Mouse (Mus musculus) left cerebral cortex, postnatal 14 days (tissue): ENCODE data around the gene Pofut1. TPM values are rescaled to one million over a fixed set of nuclear protein-coding genes. Genes with fewer than 3 reads are reported as not detected.
"Not testable (repeated sequence)": the region's sequence is repeated elsewhere in the genome, so short reads cannot be mapped to it uniquely, and the experiment has no call there.

Experiments used
- DNase-seq, 2 experiments: peaks; one replicate each; pipeline ENCODE4 v3.0.0; 2021 to 2022; ENCODE audit warnings: low spot score in 2 of 2, mixed read lengths in 1 of 2
- intact Hi-C: fragments of 180-260 bp; cut with DNase I; formaldehyde crosslinking; loops from one replicate; pipeline ENCODE4 v1.15.1; 2025
- total RNA-seq, 2 experiments: library from RNA; stranded (reverse); gene quantifications; 2 replicates each; pipeline ENCODE4 v1.2.3; 2021

Pofut1 gene
- total RNA-seq, 2 experiments from 2014 or later, result 14.3 to 17.4 TPM

- DNase-seq, result no peak
- intact Hi-C loops, result no loop called here
Measured at GRCm38 (mm10) chr2:153237193-153237592, 4.1 kb upstream of the Pofut1 start.

GRCm38 (mm10) chr2:153237891-153238290, 3.4 kb upstream of the Pofut1 start:
- DNase-seq, result no peak
- intact Hi-C loops, result loop anchor here (2.0 kb wide), 1 partner anchor 77 kb away; the partner anchor contains the start of gene Tm9sf4

- DNase-seq, result no peak
- intact Hi-C loops, result loop anchor here (2.0 kb wide), 1 partner anchor 78 kb away; the partner anchor contains the start of gene Tm9sf4
Measured at GRCm38 (mm10) chr2:153238406-153238805, 2.9 kb upstream of the Pofut1 start.

- intact Hi-C loops, result loop anchor here (2.0 kb wide), 1 partner anchor 78 kb away; the partner anchor contains the start of gene Tm9sf4
- no peak for DNase-seq
Measured at GRCm38 (mm10) chr2:153239021-153239859, 2.1 kb upstream of the Pofut1 start.

GRCm38 (mm10) chr2:153239860-153240480, 1.4 kb upstream of the Pofut1 start:
- no peak for DNase-seq
- intact Hi-C loops, result loop anchor here (2.0 kb wide), 1 partner anchor 79 kb away; the partner anchor contains the start of gene Tm9sf4

DNA sequence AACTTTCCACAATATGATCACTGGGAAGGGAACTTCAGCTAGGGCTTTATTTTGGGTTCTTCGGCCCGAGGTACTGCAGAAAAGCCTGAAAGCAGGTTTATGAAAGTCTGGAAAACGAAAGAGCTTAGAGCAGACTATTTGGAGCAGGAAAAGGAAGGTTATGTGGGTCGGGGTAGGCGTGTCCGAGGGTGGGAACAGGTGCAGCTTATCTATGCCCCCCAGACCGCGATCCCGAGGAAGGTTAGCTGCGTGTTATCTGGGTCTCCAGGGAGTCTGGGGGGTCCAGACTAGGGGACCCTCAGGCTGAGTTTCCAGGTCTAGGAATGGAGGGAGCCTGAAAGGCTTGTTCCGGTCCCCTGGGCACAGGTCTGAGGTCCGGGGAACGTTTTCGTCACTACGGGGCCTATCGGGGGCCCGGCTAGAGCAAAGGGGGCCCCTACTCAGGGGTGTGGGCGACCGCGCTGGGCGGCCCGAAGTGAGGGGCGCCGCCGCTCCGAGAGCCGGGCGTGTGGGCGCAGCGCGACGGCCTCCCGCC, 565 bp upstream of the Pofut1 start:
- intact Hi-C loops, result no loop called here
- no peak for DNase-seq

DNA sequence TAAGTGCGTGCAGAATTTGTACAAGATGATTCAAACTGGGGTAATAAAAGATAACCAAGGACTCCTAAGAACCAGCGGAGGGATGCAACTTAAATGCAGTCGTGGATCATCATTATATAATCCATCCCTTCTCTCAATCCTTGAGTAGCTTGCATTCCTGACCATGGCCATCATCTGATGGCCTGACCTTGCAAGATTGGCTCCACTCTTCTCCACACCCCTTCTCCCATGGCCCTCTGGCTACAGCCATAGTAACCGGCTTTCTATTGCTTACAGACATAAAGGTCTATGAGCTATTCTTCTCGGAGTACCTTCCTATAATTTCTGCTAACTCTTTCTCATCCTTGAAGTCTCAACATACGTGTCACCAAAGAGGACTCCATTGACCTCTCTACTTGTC, 823 bp downstream of the Pofut1 start:
- intact Hi-C loops, result no loop called here
- DNase-seq, result no peak

DNA sequence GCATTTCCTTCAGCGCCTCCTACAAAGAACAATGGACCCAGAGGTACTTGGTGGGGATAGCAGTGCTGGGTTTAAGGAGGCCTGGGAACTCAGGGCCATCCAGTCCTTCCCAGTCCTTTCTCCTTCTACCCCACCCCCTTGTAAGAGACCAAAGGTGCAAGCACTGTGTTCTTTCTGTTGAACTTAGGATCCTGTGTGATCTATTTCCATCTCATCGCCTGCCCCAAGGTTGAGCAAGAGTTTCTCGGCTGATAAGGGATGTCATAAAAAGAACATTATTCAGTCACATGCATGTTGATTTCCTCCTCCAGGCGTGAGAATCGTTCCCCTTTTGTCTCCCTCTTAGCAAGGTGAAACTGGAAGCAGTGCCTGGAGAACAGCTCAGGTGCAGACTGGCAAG, 8.4 kb downstream of the Pofut1 start:
- intact Hi-C loops, result no loop called here
- DNase-seq, result no peak

GRCm38 (mm10) chr2:153256604-153257003, 15.3 kb downstream of the Pofut1 start:
- intact Hi-C loops, result no loop called here
- no peak for DNase-seq

- intact Hi-C loops, result no loop called here
- no peak for DNase-seq
Measured at GRCm38 (mm10) chr2:153259030-153259863, 17.9 kb downstream of the Pofut1 start.

DNA sequence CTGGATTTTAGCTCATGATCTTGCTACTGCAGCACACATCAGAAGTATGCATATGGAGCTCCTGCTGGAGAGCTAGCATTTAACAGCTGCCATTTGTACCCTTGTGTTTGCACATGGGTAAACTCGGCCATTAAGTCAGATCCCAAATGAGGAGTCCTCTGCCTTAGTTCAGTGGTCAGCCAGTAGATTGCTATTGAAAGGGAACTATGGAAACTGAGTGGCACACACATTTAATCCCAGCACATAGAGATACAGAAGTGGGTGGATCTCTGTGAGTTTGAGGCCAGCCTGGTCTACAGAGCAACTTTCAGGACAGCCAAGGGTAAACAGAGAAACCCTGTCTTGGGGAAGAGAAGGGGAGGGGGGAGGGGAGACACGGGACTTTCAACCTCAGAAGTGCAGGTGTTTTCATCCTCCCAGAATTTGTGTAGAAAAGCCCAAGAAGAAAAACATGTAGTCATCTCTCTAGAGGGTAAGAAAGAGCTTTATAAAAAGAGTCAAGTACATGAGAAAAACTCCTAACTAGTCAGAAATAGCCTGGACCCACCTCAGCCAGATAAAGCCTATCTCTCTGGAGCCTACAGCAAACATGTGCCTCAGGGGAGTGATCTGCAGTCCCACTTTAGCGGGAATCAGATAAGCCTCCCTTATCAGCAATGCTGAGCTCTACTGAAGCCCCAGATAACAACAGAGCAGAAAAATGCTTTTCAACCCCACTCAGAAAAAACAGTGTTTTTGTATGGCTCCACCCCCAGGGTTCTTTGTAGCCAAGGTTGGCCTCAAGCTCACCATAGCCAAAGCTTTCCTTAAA, 18.7 kb downstream of the Pofut1 start:
- intact Hi-C loops, result no loop called here
- no peak for DNase-seq

DNA sequence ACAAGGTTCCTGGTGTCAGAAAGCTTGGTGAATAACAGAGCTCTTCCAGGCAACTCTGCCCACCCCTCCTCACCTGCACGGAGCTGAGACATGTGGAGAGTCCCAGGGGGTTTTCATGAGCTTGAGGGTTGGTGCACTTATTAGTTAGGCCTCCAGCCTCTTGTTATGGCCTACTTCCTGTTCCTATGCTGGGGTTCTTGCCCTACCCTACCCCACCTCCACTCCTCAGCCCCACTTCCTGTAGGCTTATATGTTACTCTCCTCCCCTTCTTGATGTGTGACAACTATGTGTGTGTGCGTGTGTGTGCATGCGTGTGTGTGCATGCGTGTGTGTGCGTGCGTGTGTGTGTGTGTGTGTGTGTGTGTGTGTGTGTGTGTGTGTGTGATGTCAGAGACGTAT, 21.7 kb downstream of the Pofut1 start:
- intact Hi-C loops, result no loop called here
- DNase-seq, result no peak

- no peak for DNase-seq
- intact Hi-C loops, result no loop called here
Measured at GRCm38 (mm10) chr2:153267331-153267730, 26.0 kb downstream of the Pofut1 start.

- intact Hi-C loops, result not testable (repeated sequence)
Measured at GRCm38 (mm10) chr2:153270231-153270915, 29.0 kb downstream of the Pofut1 start.

DNA sequence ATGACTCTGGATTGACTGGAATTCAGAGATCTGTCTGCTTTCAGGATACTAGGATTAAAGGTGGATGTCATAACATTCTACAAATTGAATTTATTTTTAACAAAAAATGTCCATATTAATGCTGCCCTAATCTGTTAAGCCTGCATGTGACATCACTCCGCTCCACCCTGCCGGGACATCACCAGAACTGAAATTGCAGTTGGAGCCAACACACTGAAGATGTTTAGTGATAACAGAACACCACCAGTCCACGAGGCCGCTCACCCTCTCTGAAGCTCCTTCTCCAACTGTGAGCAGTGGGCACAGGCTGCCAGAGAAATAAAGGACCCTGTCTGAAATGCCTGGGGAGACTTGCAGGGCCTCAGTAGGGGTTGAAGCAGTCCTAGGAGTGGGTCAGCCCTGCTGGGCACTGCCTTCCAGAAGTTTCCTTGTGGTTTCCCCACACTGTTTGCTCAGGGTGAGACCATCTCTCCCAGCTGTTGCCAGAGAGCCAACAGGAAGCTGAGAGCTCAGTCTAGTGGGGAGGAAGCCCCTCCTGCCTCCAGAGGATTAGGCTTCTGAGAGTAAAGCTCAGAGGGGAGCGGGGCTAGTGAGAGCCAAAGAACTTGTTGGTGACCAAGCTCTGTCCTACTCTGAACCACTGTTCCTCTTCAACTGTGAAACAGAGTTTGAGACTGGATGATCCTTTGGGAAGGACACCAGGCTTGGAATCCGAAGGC, 33.0 kb downstream of the Pofut1 start:
- intact Hi-C loops, DNase-seq: not testable (repeated sequence)

More at GRCm38 (mm10) chr2:153270231-153270915, 29.0 kb downstream of the Pofut1 start:
- DNase-seq, result not testable (repeated sequence)

GRCm38 (mm10) chr2:153274919-153275247, 33.5 kb downstream of the Pofut1 start:
- intact Hi-C loops, result no loop called here
- no peak for DNase-seq

DNA sequence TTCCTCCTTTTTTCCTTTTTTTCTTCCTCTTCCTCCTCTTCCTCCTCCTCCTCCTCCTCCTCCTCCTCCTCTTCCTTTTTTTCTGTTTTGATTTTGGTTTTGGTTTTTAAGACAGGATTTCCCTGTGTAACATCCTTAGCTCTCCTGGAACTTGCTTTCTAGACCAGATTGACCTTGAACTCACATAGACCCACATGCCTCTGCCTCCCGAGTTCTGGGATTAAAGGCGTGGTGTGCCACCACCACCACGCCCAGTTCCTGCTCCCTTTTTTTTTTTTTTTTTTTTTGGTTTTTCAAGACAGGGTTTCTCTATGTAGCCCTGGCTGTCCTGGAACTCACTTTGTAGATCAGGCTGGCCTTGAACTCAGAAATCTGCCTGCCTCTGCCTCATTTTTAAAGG, 34.2 kb downstream of the Pofut1 start:
- intact Hi-C loops, result not testable (repeated sequence)

DNA sequence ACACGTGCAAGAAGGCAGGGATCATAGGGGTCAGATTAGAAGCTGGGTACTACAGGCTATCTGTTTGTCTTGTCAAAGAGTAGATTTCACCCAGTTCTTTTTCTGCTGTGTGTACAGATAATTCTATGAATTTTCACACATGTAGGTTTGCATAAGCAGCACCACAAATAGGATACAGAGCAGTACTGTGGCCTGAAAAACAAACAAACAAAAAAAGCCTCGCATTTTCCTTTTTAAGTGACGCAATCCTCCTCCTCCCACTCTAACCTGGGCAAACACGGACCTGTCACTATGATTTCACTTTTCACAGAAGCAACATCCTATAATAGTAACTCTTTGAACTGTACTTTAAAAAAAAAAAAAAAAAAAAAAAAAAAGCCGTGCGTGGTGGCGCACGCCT, 35.1 kb downstream of the Pofut1 start:
- intact Hi-C loops, result no loop called here

More for the DNA sequence above, 34.2 kb downstream of the Pofut1 start:
- DNase-seq, result not testable (repeated sequence)

More for the DNA sequence above, 35.1 kb downstream of the Pofut1 start:
- no peak for DNase-seq
